Mouse (Mus musculus): Measurements from ENCODE around the gene Tbc1d25.

GRCm38 (mm10) chrX:8145153-8145991 is 30.6 kb downstream of the Tbc1d25 start, which contains the start of gene Rbm3:
- TF ChIP-seq CTCF (IDR thresholded peaks at IDR 0.05; ENCODE audit: extremely low read depth, insufficient read depth, insufficient read length, insufficient replicate concordance) (no peak), POLR2A (IDR thresholded peaks at IDR 0.05; ENCODE audit: low read depth, low read length) (peak; percentile 25)

Measured in spleen, adult 2 months (tissue).